Mouse (Mus musculus): Measurements from ENCODE around the gene Arhgef12.

The Arhgef12 gene

DNA sequence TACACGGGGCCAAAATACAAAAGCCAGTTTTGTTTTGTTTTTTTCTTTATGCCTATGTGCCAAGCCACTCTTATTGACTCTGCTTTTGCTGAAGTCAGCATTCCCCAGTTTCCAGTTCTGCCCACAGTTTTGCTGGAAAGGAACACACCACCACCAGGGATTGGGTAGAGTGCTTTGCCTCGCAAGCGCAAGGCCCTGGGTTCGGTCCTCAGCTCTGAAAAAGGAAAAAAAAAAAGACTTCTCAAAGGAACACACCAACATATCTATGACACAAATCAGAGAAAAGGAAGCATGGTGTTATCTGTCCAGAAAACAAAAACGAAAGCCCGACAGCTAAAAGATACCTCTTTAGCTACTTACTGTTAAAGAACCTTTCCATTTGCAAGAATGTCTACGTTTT lies 2.1 kb upstream of the Arhgef12 start:
- DNase-seq (ENCODE audit: inconsistent ontology term): no peak

DNA sequence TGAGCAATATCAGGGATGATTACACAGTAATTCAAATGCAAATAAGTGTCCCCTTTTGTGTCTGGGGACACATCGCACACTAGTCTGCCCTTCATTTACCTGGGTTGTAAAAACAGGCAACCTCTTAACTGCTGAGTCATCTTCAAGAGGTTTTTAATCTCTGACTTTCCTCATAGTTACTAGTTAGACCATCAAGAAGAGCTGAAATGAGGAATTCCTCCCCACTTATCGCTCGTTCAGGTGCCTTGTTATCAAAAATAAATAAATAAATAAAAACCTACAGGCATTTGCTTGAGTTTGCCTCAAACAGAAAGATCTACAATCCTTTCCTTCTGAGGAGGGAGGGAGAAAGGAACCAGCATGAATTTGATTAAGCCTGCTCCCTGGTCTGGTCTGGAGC lies 1.7 kb upstream of the Arhgef12 start:
- DNase-seq (ENCODE audit: inconsistent ontology term): no peak

DNA sequence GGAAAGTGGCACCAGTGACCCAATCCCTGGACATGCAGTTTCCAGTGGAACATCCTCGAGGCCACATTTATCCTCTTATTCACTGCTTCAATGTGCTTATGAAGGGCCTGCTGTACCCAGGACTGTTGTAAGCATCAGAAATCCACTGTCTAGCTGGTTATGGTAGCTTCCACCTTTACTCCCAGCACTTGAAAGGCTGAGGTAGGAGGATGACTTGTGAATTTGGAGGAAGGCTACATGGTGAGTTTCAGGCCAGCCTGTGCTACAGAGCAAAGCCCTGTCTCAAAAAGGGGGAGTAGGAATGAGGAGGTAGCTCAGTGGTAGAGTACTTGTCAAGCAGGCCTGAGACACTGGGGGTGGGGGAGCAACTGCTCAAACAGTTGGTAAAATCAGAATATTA lies 1.0 kb upstream of the Arhgef12 start:
- DNase-seq (ENCODE audit: inconsistent ontology term): no peak

DNA sequence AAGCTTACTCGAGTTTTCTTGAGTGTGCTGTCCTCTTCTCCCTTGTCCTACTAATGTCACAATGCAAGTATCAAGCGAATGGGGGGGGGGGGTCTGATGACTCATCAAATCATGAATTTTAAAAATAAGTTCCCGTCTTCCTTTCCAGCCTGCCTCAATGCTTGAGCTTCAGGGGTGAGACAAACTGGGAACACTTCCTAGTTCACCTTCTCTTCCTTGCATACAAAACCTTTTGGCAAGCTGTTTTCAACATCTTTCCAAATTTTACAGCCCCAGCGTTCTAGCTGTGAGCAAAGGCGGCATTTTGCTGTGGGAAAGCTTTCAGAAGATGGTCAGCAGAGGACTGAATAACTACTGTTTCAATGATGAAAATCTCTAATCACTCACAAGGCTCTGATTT lies 516 bp upstream of the Arhgef12 start:
- no peak for DNase-seq (ENCODE audit: inconsistent ontology term)

DNA sequence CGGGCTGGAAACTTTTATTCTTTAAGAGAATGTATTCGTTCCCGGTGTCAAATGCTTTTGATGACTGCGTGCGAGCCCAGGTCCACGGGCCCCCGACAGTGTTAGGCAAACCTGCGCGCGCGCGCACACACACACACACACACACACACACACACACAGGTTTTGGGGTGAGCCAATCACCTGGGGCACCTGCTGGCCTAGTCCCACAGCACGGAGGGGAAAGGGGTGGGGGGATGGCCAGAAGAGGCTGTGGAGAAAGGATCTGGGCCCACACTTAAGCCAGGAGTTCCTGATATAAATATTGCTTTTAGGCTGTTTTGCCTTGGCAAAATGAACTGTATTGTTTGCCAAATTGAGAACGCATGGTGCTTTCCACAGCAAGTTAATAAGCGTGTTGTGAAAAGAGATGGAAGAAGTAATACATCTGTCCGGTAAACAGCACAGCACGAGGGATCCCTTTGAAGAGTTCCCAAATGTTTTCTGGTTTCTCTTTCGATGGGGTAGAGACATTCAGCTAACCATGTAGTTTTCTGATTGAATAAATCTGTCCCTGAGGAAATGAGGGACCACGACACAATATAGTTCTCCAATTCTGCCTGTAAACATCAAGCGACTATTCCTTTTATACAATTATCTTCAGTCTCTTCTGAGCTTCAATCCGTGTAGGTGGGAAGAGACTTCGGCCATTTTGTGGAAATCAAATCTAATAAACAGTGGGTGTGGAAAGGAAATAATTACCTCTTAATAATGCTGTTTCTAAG lies 433 bp downstream of the Arhgef12 start:
- no peak for DNase-seq (ENCODE audit: inconsistent ontology term)

DNA sequence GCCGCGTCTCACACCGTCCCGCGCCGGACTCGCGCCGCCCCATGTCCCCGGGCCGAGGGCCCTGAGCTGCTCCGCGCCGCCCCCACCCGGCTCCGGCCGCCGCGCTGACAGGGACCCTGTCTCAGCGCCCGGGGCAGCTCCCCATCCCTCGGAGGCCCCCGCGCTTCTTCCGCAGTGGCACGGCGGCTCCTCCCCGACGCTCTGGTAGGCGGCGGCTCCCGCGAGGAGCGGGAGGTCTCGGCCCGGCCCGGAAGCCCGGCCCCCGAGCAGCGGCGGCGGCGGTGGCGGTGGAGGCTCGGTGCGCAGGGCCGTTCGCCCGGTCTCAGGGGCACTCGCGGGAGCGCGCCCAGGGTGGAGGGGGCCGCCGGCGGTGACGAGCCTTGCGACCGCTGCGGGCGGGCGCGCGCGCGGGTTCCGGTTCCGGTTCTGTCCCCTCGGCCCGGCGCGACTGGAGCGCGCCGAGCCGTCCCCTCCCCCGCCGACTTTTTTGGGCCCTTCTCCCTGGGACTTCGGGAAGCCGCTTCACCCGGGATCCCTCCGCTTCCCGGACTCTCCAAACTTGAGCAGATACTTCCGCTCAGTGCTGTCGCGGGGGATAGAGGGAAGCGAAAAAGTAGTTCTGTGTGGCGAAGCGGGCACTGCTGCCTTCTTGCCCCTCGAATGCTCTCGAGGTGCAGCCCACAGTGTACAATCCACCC lies 1.2 kb downstream of the Arhgef12 start:
- DNase-seq (ENCODE audit: inconsistent ontology term): peak; percentile 98

DNA sequence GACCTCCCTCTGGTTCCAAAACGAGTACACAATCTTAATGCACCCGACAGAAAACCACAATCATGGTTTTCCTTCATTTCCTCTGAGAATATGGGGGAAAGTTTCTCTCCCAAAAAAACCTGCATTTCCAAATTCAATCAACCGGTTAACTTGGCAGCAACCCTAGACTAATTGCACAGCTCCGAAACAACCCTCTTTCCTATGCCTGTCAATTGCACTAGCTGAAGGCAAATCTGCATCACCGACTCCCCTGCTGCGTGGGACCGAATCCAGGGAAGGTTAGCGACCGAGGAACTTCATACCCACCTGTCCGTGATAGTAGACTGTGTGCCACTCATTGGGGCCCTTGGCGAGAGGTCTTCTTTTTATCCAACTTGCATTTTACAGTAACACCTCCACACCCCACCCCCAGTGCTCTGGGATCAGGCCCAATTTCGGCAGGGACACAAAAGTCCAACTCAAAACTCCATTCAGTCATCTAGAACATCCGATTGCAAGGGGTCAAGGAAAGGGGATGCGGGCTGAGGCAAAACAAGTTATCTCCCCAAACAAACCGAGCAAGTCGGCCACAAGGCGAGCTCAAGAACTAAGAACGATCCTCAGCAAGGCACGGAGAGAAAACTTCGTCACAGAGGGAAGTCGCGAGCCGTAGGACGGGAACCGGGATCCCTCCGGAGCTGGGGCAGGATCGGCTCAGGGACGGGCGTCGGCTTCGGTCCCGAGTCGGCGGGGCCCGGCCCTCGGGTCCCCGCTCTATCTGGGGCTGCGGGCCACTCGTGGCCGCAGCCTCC lies 2.0 kb downstream of the Arhgef12 start:
- DNase-seq (ENCODE audit: inconsistent ontology term): peak; percentile 53

DNA sequence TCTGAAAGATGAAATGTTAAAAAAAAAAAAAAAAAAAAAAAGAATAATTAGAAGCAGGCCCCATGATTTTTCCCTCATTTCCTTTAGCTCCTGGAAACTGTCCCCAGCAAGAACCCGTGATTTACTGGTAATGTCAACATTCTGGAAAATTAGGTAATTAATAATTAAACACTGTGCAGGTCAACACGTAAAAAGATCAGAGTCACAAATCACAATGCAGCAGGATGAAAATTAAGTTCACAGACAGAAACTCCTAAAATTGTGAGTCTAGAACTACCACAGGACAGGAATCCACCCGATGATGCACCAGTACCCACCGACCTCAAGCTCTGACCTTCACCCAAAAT lies 2.5 kb downstream of the Arhgef12 start:
- DNase-seq (ENCODE audit: inconsistent ontology term): no peak

DNA sequence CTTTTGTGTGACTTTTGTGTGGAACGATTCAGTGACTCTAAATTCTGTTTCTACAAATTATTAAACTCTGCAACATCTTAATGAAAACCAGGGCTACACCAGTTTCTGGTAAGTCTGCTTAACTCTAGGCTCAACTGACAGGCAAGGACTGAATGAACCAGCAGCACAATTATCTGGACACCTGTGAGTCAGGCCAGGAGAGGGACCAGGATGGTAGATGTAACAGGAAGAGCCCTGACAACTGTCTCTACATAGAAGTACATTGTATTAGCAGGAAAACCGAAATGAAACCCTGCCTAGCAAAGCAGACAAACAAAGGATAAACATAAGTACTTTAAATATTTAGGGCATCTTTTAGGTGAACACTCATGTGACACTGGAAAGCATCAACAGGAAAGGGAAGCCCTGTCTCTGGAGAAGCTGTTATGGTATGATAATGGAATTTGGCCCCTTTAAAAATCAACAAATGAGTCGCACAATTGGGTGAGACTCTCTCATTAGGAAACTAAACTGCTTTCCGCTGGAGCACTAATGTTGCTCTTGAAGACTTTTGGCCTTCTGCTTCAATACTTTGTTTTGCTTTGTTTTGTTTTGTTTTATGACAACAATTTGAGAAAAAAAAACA lies 3.3 kb downstream of the Arhgef12 start:
- DNase-seq (ENCODE audit: inconsistent ontology term): peak; percentile 45

DNA sequence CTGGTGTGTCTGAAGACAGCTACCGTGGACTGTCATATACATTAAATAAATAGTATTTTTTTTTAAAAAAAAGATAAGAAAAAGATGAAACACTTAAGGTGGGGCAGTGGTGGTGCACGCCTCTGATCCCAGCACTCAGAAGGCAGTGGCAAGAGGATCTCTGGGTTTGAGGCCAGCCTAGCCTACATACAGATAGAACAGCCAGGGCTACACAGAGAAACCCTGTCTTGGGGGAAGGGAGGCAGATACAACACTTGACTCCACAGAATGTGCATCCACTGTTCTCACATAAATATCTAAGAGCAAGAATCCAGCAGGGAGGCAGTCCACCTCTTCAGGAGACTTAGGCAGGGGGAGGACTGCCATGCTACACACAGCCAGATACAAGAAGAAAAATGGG lies 4.1 kb downstream of the Arhgef12 start:
- no peak for DNase-seq (ENCODE audit: inconsistent ontology term)

DNA sequence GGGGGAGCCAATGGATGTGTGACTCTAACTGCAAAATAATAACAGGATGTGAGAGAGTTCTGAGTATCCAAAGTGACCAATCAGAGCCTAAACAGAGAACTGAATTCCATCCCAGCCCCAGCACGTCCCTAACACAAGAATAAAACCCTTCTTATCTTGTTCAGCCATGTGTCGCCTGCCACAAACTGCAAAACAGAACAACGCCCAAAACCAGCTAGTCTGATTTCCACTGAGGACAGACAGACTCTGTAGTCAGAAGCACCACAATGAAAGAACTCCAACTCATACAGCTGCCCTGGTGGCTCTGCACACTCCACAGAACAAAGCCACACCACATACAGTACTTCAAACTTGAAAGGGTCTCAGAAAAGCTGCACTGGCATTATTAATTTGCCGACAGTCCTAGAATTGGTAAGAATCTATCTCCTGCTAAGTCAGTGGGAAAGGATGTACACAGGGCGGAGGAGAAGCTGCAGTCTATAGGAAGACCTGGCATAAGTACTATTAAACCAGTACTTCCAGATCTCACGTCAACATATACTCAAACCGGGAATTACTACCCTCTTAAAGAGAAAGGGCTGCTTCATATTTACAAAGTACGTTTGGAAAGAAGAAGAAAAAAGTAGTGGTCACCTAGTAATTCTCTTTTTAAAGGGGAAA lies 5.0 kb downstream of the Arhgef12 start:
- DNase-seq (ENCODE audit: inconsistent ontology term): no peak

DNA sequence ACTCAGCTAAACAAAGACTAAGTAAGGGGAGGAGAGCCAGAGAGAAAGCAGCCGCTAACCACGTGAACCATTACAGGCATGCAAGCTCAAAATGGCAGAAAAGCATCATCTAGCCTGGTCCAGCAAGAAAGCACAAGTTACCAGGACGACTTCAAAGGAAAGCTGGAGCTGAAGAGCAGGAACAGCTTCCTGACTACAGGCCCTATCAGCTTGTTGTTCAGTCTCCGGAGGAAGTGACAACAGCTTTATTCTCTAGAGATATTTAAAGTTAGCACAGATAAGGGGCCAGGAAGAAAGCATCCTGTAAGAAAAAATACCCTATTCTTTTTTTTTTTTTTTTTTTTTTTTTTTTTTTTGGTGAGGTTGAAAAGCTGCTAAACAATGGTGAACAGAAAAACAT lies 8.1 kb downstream of the Arhgef12 start:
- no peak for DNase-seq (ENCODE audit: inconsistent ontology term)

DNA sequence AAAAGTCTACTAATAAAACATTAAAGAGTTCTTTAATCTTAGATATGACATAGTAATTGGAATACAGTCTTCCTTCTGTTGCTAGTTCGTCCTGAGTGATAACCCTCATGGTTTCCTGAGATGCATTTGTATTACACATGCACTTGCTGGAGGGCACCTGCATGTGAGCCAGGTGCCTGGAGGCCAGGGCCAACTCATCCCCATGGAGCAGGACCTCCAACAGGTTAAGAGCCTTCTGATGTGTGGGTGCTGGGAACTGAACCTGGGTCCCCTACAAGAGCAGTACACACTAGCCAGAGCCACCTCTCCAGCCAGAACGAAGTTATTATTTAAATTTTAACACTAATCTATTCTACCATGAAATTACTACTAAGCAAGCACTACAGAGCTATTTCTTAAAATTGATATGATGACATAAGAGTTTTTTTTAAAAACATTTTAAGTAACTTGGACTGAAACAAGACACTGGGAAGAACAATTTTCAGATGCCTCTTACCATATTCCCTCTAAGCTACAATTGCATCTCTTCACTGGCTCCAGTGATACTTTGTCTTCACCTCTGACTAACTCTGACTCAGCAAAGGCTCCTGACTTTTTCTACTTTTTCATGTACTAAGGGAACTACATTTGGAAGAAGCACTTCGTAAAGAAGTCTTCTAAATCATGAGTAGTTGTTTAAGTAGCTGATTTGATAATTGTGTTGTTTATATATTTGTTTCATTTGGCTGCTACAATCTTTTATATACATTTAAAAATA lies 9.1 kb downstream of the Arhgef12 start:
- no peak for DNase-seq (ENCODE audit: inconsistent ontology term)

DNA sequence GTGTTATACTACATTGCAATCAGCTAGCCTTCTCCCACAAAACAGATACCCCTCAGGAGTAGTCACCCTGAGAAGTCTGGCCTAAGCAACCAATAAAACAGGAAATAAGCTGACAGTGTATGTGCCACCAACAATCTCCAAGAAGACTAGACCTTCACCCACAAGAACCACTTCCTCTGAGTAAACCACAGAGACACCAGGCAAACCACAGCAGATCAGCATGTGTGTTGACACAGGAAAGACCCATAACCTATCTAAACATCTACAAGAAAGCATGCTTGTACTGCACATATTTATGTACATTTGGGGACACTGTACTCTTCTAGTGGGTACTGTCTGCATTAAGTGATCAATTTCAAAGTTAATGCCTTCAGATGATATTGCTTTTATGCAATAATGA lies 10.7 kb downstream of the Arhgef12 start:
- DNase-seq (ENCODE audit: inconsistent ontology term): no peak

DNA sequence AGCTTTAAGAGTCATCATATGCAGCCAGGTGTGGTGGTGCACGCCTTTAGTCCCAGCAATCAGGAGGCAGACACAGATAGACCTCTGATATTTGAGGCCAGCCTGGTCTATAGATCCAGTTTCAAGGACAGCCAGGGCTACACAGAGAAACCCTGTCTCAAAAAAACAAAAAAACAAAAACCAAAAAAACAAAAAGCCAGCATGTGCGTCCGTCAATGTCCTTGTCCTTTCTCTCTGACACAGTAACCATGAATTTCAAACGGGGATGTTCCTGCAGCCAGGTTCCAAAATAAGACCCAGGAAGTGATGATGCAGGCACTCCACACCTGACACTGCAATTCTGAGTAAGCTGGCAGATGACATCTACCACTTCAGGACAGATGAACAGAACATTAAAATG lies 12.2 kb downstream of the Arhgef12 start:
- no peak for DNase-seq (ENCODE audit: inconsistent ontology term)

DNA sequence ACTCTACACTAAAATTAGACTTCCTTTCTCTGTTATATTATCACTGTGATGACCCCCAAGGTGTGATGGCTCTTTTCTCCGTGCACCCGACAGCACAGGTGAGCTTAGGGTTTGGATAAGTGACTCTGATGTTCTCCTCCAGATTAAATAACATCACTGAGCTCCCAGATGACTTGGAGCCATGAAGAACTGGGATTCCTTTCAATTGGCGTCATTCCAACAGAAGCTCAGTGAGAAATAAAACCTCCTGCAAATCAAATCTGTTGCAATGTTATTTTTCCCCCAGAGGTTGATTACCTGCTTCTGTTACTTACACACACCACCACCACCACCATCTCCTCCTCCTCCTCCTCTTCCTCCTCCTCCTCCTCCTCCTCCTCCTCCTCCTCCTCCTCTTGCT lies 13.2 kb downstream of the Arhgef12 start:
- DNase-seq (ENCODE audit: inconsistent ontology term): peak; percentile 45

DNA sequence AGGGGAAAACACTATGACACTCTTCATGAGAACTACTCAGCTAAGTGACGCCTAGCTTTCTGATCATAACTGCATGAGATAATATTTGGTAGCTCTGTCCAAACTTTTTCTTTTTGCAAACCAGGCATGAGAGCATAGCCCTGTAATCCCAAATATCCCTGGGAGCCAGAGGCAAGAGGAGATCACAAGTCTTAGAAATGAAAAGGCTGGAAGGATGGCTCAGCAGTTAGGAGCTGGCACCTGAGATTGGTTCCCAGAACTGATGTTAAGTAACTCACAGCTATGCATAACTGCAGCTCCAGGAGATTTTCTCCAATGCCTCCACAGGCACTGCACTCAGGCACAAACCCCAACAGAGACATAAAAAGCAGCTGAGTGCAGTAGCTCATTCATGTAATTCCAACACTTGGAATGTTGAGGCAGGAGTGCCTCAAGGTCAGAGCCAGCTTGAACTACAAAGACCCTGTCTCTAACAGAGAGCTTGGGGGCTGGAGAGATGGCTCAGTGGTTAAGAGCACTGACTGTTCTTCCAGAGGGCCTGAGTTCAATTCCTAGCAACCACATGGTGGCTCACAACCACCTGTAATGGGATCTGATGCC lies 21.3 kb downstream of the Arhgef12 start:
- peak; percentile 69 for DNase-seq (ENCODE audit: inconsistent ontology term)

DNA sequence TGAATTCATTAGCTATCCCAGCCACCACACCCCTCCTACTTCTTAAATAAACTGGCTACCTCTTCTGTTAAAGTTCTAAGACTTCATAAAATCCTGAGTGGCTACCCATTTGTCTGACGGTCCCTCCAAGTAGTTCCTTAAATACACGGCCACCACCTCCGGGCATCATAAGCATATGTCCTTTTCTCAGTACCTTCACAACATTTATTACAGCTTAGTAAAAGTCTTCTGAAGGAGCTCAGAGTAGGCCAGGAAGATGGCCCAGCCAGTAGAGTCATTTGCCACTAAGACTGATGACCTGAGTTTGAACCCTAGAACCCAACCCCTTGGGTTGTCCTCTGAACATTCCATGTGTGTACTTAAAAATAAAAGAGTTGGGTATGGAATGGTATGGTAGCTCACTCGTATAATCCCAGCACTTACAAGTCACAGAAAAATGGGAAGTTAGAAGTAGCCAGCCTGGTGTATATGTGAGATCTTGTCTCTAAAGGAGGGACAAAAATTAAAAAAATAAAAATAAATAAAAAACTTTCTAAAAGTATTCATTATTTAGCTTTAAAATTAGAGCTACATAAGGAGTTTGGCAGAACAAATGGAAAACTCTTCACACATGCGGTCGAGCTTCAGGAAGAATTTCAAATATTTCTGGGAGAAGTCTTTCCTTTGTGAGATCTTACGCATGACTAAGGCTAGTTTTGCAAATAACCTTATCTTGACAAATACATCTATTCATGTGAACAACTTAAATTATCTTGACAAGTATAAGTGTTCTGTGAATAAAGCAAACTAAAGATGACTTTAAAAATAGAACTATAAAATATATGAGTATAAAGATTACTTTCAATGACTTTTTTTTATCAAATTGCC lies 22.3 kb downstream of the Arhgef12 start:
- peak; percentile 89 for DNase-seq (ENCODE audit: inconsistent ontology term)

DNA sequence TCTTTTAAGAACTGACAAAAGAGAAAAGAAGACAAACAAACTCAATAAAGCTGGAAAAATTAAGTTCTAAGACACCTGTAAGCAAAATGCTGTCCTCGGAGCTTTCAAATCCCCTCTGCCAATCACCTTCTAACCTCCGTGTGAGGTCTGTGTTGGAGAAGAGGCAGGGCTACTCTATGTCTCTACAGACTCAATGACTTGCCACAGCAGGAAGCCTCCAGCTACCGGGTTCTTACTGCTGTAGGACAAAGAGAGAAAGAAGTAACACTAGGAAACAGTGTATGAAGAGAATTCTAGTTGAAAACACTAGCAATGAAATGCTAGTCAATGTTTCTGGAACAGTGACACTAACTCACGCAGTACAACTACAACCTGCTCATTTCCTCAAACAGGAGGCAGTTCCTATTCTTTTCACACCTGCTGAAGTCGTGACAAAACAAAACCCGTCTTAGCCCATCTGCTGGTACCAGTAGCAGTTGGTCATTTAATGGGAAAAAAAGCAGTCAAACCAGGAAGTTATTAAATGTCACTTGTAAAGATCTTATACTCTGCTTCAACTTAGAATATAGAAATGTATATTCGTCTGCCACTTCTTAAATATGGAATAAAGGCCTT lies 23.5 kb downstream of the Arhgef12 start:
- DNase-seq (ENCODE audit: inconsistent ontology term): no peak

Data from Muller cell, postnatal 12 days (primary cell).